Mouse (Mus musculus): ENCODE results near the gene Fryl.

- TF ChIP-seq GATA1 (IDR thresholded peaks at IDR 0.05; ENCODE audit: borderline replicate concordance, low read length) (no peak), FLI1 (IDR thresholded peaks at IDR 0.05; ENCODE audit: low read length) (no peak)
Measured at GRCm38 (mm10) chr5:73081496-73081895, 174.9 kb downstream of the Fryl start.
